Mouse (Mus musculus): Measurements from ENCODE around the gene Daam2.
A peak's percentile ranks its signal among the peaks of the same experiment; 100 is the strongest.

Daam2 gene

DNA sequence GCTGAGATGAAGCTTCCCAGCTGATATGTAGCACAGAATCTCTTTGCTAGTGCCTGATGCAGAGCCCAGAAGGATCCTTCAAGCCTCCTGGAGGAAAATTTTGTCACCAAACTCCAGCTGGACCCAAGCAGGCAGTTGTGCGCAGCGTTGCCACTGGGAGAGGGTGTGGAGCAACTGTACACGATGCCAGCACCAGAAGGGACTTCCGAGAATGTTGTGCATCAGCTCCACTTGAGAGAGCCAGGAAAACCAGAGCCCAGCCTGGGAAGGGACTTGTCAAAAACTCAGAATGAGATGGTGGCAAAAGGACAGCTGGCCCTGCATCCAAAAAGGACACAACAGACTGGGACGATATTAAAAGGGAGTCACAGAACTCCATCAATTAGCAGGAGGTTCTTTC is 32.5 kb downstream of the Daam2 start:
- no peak for DNase-seq (ENCODE audit: low spot score in 2 of 2)

DNA sequence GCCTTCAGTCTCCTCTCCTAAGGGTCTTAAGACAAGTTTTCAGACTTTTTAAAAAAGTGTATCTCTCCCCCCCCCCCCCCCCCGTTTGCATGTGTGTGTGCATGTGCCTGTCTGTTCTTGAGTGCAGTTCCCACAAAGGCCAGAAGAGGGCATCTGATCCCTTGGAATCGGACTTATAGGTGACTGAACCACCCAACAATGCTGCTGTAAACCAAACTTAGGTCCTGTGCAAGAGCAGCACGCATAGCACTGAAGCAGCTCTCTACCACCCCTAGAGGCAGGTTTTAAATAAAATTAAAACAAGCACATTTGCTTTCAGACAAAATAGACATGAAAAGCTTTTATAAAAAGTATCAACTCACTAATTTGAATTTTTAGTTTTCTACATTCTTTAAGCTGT is 33.9 kb downstream of the Daam2 start:
- DNase-seq (ENCODE audit: low spot score in 2 of 2) = no peak

DNA sequence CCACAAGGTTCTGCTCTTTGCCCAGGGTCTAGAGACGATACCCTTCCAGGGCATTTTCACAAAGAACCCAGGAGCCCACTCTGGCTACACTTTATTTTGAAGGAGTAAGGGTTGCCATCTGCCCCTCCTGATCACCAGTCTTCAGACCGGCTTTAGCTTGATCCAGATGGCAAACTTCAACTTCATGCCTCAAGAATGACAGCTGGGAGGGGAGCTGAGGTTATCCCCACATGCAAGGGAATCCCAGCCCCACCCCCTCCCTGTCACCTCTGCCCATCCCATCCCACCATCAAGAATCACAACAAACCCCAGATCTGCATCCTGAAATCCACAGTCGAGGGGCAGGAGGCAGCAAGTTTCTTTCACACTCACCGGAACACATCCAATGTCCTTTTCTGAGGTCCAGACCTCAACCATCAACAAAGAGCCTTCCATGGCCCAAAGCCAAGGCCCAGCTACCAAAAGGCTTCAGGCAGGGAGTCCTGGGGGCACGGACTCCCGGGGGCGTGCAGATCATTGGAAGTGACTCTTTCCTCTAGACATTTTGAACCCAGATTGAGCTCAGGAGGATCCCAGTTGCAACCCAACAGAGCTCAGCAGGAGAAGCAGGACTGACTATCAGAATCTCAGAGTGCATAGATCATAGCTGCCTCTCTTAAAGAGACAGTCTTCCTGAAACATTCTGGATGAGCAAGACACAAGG is 35.5 kb downstream of the Daam2 start:
- DNase-seq (ENCODE audit: low spot score in 2 of 2) = no peak

DNA sequence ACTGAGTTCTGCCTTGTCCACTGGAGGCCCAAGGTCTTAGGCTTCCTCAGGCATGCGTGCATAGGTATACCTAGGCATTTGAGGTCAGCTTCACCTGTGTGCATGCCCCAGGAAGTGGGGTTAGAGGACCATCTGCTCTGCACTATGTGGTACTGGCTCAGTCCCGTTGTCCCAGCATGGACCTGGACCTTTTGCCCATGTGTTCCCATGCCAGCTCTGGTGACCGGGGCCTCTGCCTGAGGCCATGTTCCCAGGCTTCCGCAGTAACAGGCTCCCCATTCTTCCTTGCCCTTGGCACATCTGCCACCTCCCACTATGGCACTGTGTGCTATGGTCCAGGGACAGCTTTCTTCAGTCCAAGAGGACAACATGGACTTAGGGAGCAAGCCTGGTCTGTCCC is 36.1 kb downstream of the Daam2 start:
- DNase-seq (ENCODE audit: low spot score in 2 of 2) = no peak

DNA sequence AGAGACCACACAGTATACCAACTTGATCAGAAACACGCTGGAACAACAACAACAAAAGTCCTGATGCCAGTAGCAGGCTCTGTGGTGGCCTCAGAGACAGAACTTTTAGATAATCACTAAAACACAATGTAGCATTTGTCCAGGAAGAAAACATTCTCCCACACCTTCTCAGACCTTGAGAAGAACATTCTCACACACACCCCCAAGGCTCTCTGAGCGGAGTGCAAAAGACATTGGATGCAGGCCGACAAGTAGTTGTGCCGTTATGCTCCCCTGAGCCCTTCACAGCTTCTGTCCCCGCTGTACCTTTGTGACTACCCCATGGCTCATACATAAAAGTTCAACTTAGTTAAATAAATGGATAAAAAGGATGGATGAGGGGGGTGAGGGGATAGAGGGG is 37.6 kb downstream of the Daam2 start:
- DNase-seq (ENCODE audit: low spot score in 2 of 2) = no peak

DNA sequence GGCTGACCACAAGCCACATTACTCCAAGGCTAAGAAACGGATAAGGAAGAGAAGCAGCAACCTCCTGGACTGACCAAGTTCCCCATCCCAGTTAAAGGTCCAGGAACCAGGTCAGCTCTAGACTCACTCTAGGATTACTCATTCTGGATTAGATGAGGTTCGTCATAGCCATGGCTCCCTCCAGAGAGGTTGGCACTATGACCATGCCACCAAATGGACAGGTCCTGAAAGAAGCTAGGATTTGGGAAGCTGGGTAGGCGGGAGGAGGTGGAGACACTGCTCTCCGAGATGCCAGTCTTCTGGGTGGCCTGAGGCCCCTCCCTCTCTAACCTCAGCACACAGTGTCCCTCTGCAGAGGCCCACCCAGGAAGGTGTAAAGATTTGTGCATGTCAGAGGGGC is 38.2 kb downstream of the Daam2 start:
- no peak for DNase-seq (ENCODE audit: low spot score in 2 of 2)

DNA sequence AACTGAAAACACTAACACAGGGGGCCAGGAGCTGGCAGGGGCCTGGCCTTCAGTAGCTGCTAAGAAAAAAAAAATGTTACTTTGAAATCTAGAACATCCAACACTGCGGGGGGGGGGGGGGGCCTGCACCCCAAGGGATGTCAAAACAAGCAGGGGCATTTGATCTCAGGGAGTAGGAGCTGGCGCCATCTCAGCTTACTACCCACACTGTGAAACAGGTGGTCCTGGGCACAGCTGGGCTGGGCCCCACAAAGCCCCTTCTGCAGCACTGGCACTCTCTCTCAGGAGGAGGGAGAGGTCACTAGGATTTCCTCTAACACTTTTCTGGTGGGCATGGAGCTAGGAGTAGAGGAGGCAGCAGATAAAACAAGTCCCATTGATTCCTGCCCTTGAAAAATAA is 39.6 kb downstream of the Daam2 start:
- DNase-seq (ENCODE audit: low spot score in 2 of 2) = no peak

DNA sequence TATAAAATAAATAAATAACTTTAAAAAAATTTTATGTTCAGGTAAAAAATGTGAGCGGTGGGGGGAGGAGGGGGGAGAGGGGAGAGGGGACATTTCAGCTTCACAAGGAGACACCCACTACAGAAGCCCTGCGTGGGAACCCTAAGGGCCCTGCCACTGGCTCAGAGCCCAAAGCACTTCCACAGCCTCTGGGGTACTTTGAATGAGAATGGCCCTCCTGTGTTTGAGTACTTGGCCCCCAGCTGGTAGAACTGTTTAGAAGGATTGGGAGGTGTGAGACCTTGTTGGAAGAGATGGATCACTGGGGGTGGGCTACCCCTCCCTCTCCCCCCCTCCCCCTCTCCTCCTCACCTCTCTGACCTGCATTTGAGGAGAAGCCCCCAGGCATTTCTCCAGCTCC is 41.7 kb downstream of the Daam2 start:
- DNase-seq (ENCODE audit: low spot score in 2 of 2) = no peak

DNA sequence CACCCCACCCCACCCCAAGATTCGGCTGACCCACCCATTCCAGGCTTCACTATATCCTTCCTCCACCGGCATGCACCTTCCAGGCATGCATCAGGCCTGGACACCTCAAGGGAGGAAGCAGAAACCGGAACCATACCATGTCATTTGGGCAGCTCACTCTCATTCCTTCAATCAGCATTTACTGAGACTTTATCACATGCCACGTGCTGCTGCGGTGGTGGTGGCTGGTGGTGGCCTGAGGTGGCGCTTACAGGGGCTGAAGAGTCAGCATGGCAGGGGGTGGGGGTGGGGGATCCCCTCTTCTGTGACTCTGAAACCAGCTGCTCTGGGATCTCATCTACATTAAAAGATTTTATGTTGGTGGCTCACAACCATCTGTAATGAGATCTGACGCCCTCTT is 42.1 kb downstream of the Daam2 start:
- DNase-seq (ENCODE audit: low spot score in 2 of 2) = no peak

DNA sequence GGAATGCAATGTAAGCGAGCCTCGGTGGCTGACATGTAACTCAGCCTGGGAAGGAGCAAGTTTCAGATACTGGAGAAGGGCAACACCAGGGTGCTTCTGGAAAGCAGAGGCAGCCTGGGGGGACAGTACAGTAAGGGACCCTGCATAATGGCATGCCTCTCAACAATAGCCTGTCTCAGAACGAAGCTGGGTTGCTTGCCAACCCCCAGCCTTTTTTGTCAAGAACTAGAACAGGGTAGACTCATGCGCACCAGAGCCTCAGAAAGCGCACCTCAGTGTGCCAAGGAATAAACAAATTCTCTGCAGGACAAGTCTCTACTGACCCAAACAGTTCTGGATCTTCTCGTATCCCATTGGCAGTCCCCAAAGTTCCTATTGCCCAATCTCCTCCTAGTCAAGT is 43.5 kb downstream of the Daam2 start:
- DNase-seq (ENCODE audit: low spot score in 2 of 2) = no peak

DNA sequence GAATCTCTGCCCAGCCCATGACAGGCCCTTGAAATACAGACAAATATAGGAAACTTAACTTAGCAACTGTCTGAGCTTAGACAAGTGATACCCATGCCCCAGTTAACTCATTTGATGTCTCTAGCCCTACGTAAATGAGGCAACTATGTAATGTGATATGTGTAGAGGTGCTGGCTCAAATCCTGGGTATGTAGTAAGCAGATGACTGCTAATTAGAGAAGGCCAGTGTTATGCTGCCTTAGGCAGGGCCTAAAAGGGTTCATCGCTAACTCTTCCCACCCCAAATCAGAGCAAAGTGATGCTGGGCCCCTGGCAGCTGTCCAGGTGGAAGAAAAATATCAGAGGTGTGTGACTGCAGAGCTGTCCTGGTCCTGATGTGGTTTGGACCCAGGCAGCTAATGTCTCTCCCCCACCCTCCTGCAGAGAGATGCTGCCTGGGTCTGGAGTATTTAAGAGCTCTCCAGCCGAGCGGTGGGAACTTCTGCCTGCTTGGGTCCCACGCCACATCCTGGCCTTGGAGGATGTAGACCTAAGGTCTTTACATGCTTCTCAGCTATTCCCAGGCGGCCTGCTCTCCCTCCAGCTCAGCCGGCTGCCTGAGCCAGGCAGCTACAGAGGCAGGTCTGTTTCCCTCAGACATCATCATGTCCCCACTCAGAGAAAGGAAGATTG is 44.4 kb downstream of the Daam2 start:
- peak; percentile 22 to 43 for DNase-seq (ENCODE audit: low spot score in 2 of 2)

DNA sequence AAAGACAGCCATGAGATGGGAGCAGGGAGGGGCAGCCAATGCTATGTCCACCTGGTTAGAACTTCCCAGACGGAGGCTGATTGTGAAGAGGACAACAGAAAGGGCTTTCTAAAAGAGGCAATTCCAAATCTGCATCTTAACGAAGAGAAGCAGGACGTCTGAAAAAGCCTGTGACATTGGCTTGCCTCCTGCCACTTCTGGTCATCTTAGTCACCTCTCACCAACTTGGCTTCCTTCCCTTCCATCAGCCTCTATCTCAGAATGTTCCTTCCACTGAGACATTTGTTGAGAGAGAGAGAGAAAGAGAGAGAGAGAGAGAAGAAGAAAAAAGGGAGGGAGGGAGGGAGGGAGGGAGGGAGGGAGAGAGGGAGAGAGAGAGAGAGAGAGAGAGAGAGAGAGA is 47.1 kb downstream of the Daam2 start:
- DNase-seq (ENCODE audit: low spot score in 2 of 2) = peak in 1 of 2 experiments; percentile 23

DNA sequence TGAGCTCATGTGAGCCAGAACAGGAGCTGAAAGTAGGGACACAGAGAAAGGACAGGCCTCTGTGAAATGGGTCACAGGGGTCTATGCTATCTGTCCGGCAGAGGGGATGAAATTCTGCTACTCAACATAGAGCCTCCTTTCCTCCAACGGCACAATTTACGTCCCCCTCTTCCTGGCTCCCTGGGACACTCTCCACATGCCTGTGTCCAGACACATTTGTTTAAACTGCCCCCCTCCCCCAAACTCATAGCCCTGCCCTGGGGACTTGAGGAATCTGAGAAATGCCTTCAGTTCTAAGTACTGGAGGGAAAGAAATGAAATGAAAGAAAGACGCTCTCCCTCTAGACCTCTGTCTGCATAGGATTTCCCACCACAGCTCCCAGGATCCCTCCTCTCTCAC is 48.5 kb downstream of the Daam2 start:
- DNase-seq (ENCODE audit: low spot score in 2 of 2) = no peak

DNA sequence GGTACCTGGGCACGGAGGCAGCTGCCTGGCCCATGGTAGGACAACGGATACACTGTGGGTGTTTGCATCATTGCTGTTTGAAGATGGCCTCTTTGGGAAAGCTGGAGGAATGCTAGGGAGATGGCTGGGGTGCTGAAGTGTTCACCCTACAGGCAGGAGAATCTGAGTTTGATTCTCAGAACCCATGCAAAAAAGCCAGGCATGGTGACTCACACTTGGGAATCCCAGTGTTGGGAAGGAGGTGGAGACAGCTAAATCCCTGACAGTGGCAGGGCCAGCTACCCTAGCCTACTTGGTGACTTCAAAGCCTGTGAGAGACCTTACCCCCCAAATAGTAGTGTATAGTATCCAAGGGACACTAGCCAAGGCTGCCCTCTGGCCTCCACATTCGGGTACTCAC is 49.0 kb downstream of the Daam2 start:
- no peak for DNase-seq (ENCODE audit: low spot score in 2 of 2)

DNA sequence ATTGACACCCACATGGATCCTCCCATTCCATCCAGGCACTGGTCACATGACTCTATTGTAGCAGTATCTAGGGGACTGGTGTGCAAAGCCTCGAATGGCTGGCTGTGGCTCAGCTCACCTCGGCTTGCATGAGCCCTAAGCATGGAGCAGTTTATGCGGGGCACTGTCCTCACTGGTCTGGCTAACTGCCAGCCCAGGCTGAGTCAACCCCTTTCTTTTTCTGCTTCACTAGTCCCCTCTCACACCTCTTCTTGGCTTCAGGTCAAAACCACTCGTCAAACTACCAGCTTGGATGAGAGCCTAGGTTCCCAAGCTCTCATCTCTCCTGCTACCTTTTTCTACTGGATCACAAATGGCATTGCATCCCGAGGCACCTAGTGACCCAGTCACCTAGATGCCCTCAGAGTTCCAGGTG is 51.5 kb downstream of the Daam2 start:
- peak in 1 of 2 experiments; percentile 27 for DNase-seq (ENCODE audit: low spot score in 2 of 2)

DNA sequence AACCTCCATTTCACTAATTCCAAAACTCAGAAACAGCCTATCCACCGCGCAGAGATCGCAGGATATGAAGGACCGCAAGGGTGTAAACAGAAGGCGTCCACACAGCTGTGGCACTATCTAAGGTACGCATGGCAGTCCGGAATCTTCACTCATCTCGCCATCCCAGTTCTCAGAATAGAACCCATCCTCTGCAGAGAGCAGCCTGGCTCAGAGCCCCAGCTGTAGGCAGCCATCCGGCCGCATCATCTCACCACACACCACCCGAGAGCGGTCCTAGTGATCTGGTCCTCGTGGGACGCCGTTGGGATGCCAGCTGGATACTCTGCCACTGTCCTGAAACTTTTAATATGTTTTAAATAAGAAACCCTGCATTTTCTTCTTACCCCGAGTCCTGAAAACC is 54.7 kb downstream of the Daam2 start:
- DNase-seq (ENCODE audit: low spot score in 2 of 2) = no peak

DNA sequence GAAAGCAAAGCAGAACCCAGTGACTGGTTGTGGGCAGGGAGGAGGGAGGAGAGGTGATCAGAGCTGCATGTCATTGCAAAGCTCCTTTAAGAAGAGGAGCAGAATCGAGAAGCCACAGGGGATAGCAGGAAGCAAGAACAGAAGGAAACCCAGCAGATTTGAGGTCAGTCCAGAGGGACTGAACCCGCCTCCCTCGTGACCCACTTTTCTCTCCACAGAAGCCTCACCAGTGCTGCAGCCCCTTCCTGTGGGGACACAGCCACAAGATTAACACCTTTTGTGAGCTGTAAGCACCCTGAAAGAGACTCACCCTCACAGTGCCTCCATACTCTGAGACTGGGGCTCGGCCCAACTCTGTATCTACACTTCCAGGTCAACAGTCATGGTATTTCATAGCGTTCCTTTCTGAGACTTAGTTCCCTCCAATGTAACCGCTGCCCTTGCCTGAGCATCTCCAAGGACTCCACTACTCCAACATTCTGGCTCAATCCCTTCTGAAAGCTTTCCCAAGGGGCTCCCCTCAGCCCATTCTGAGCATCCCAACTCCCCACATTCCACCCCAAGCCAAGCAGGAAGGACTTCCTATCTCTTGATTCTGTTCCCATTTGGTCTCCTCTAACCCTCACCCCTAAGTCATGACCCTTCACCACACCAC is 60.8 kb downstream of the Daam2 start:
- peak; percentile 11 to 40 for DNase-seq (ENCODE audit: low spot score in 2 of 2)

DNA sequence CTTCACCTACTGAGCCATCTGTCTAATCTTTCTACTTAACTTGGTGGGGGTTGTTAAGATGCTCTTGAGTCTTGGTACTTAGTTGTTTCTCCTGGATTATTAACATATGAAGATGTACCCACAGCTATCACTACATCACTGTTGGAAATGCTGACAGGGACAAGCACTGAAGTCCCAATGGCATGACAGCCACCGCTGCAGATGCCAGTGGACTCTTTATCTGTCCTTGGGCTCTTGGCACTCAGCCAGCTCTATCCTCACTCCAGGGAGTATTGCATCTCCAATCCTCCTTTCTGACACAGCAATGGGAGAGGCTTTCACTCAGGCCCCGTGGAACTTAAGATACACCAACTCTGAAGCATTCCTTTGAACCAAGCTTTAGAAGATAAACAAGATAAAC is 63.9 kb downstream of the Daam2 start:
- no peak for DNase-seq (ENCODE audit: low spot score in 2 of 2)

DNA sequence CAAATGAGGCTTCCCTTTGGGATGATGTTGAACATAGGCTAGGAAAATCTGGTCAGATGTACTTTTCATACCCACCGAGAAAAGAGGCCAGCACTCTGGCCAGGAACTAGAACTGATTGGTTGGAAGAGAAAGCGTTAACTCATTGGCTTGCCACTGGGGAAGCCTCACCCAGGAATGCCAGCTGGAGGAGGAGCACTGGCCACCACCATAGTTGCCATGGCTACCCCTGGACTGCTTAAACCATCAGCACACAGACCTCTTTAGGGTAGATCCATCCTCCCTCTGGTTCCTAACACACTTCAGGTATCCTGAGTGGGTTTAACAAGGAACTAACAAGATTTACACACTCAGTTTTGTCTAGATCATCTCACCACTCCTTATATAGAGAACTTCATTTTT is 64.5 kb downstream of the Daam2 start:
- DNase-seq (ENCODE audit: low spot score in 2 of 2) = no peak

DNA sequence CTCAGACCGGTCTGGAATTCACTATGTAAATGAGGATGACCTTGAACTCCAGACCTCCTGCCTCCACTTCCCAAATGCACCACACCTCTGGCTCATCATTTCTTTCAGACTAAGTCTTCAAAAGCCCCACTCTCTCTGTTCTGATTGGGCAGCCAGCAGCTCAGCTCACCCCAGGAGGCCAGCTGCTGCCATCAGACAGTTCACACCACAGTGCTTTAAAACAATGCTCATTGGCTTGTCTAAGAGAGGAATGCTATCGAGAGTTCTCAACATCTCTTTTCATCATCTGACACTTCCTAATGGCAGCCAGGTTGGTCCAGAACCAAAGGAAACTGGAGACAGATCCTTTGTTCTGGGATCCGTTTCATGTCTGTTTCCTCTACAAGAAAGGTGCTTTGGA is 66.0 kb downstream of the Daam2 start:
- DNase-seq (ENCODE audit: low spot score in 2 of 2) = no peak

DNA sequence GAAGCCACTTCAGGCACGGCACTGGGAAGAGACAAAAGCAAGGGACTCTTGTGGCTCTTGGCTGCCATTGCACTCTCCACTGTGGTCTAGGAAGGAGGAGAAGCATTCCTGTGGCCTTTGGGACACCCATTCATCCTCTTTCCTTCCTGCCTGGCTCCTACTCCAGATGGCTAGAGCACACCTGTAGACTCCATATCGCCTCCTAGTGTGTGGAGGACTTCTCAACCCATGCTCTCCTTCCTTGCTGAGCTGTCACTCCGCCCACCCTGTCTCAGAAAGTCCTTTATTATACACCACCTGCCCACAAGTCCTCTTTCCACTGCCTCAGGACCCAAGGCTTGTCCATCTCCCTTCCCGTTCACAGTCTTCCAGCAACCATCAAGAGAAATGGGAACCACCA is 70.9 kb downstream of the Daam2 start:
- DNase-seq (ENCODE audit: low spot score in 2 of 2) = no peak

DNA sequence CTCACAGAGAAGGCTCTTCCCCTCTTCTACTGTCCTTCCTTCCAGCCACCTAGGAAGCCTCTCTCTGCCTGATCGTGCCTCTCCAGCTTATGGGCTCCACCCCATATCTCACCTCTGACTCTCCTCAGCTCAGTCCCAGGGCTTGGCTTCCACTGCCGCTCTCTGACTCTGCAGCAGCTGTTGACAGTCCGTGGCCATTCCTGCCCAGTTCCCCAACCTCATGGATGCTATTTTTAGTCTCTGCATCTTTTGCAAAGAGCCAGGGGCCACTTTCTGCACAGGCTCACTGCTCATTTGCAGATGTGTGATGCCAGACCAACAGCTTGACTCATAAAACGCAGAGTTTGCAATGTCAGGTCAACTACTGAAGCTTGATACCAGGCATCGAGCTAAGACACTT is 75.0 kb downstream of the Daam2 start:
- DNase-seq (ENCODE audit: low spot score in 2 of 2) = peak; percentile 53 to 55

DNA sequence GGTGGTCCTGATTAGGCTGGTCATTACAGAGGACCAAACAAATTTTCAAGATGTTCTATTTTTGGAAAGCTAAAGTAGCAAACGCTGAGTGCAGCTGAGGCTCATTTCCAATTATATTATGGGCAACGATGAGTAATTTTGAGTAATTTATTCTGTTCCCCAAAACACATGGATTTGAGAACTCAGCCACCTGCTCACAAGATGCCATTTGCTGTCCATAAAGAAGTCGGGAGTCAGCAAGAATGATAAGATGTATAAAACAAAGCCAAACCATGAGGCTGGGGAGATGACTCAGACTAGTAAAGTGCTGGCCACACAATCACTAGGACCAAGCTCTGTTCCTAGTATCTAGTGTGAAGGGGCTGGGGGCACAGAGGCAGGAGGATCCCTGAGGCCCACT is 79.7 kb downstream of the Daam2 start:
- no peak for DNase-seq (ENCODE audit: low spot score in 2 of 2)
